Mouse (Mus musculus): ENCODE measurements around the gene Srgap1. TPM values are rescaled to one million over a fixed set of nuclear protein-coding genes. Genes with fewer than 3 reads are reported as not detected.

Gene Srgap1
- total and polyA plus RNA-seq, 3 experiments: 0.22 TPM; not detected in 2

DNA sequence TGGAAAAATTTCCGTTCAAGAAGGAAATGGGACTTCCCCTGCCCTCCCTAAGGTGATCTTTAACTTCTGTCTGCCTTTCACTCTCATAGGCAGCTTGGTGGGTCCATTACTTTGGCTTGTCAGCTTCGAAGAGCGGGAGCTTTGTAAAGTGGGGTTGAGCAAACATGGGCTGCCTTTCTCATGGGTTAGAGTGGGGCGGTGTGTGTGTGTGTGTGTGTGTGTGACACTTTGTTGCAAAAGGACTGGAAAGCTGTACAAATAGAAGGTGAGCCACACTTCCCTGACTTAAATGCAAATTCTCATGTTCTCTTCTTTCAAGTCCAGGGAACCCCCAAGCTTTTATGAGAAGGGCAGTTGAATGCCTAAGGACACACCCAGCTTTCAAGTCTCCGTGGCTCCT, 292.9 kb downstream of the Srgap1 start:
- DNase-seq (ENCODE audit: low spot score): no peak
- Histone ChIP-seq H3K27me3 (ENCODE audit: insufficient read depth, low read length) (no peaks in the 10 kb centered on the region), H3K4me3 (ENCODE audit: low read depth, low read length) (no peak overlapping the region), H3K36me3 (replicated peaks) (peaks cover 36% of the 10 kb centered on the region), H3K9me3 (replicated peaks) (no peaks in the 10 kb centered on the region), H3K4me1 (ENCODE audit: insufficient read depth, low read depth, low read length) (no peaks in the 10 kb centered on the region)
- no peak for ATAC-seq (ENCODE audit: extremely low read depth, insufficient number of reproducible peaks, low FRiP score, poor library complexity, severe bottlenecking)
- no peak for TF ChIP-seq TAL1 (conservative IDR thresholded peaks at IDR 0.05; ENCODE audit: low read depth, low read length)
- no peak for TF ChIP-seq CTCF (IDR thresholded peaks at IDR 0.05; ENCODE audit: low read depth, low read length)
- no peak for TF ChIP-seq GATA2 (IDR thresholded peaks at IDR 0.05; ENCODE audit: borderline replicate concordance, low read depth, low read length)
- TF ChIP-seq GATA1 (IDR thresholded peaks at IDR 0.05; ENCODE audit: borderline replicate concordance, low read length): no peak
- no peak for TF ChIP-seq POLR2AphosphoS5 (IDR thresholded peaks at IDR 0.05; ENCODE audit: insufficient replicate concordance, low read depth, low read length)

DNA sequence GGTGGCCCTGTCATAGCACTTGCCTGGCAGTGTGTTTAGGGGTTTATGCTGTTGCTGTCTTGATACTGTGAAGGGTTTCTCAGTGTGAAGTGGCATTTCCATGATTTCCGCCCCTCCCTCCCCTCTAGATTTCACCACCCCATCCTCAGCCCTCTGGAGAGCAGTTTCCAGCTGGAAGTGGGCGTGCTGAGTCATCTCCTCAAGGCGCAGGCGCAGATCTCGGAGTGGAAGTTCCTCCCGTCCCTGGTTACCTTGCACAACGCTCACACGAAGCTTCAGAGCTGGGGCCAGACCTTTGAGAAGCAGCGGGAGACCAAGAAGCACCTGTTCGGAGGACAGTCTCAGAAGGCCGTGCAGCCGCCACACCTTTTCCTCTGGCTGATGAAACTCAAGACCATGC, 296.9 kb downstream of the Srgap1 start:
- ATAC-seq (ENCODE audit: extremely low read depth, insufficient number of reproducible peaks, low FRiP score, poor library complexity, severe bottlenecking): no peak
- Histone ChIP-seq H3K36me3 (replicated peaks) (peaks cover 76% of the 10 kb centered on the region), H3K4me1 (ENCODE audit: insufficient read depth, low read depth, low read length) (no peaks in the 10 kb centered on the region), H3K27me3 (ENCODE audit: insufficient read depth, low read length) (no peaks in the 10 kb centered on the region), H3K4me3 (ENCODE audit: low read depth, low read length) (no peak overlapping the region), H3K9me3 (replicated peaks) (no peaks in the 10 kb centered on the region)
- no peak for DNase-seq (ENCODE audit: low spot score)
- TF ChIP-seq TAL1 (conservative IDR thresholded peaks at IDR 0.05; ENCODE audit: low read depth, low read length) (no peak), CTCF (IDR thresholded peaks at IDR 0.05; ENCODE audit: low read depth, low read length) (no peak), POLR2AphosphoS5 (IDR thresholded peaks at IDR 0.05; ENCODE audit: insufficient replicate concordance, low read depth, low read length) (no peak), GATA2 (IDR thresholded peaks at IDR 0.05; ENCODE audit: borderline replicate concordance, low read depth, low read length) (no peak), GATA1 (IDR thresholded peaks at IDR 0.05; ENCODE audit: borderline replicate concordance, low read length) (no peak)

DNA sequence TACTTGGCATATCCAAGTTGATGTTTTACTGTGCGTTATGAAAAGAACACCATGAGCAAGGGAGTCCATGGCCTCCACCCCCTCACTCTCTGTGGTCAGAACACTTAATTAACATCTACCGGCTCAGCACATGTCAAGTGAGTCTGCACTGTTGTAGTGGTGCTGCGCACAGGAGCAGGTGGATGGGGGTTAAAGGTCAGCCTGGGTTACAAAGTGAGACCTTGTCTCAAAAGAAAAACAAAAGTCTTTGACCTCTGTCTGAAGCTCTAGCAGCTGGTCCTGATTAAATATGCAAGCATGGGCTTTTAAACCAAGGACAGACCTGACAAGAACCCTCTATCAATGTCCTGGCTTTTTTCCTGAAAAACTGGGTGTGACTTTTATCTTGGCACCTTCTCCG, 304.8 kb downstream of the Srgap1 start:
- H3K27me3 ChIP-seq (ENCODE audit: insufficient read depth, low read length): no peaks in the 10 kb centered on the region
- peaks cover 50% of the 10 kb centered on the region for H3K36me3 ChIP-seq (replicated peaks)
- no peak overlapping the region for H3K4me3 ChIP-seq (ENCODE audit: low read depth, low read length)
- TF ChIP-seq GATA1 (IDR thresholded peaks at IDR 0.05; ENCODE audit: borderline replicate concordance, low read length) (no peak), POLR2AphosphoS5 (IDR thresholded peaks at IDR 0.05; ENCODE audit: insufficient replicate concordance, low read depth, low read length) (no peak), GATA2 (IDR thresholded peaks at IDR 0.05; ENCODE audit: borderline replicate concordance, low read depth, low read length) (no peak), CTCF (IDR thresholded peaks at IDR 0.05; ENCODE audit: low read depth, low read length) (no peak), TAL1 (conservative IDR thresholded peaks at IDR 0.05; ENCODE audit: low read depth, low read length) (no peak)
- DNase-seq (ENCODE audit: low spot score) (no peak), ATAC-seq (ENCODE audit: extremely low read depth, insufficient number of reproducible peaks, low FRiP score, poor library complexity, severe bottlenecking) (no peak)
- peaks cover 32% of the 10 kb centered on the region for H3K4me1 ChIP-seq (ENCODE audit: insufficient read depth, low read depth, low read length)
- H3K9me3 ChIP-seq (replicated peaks): peaks cover 2% of the 10 kb centered on the region; the same call in 1 of the 2 replicates

DNA sequence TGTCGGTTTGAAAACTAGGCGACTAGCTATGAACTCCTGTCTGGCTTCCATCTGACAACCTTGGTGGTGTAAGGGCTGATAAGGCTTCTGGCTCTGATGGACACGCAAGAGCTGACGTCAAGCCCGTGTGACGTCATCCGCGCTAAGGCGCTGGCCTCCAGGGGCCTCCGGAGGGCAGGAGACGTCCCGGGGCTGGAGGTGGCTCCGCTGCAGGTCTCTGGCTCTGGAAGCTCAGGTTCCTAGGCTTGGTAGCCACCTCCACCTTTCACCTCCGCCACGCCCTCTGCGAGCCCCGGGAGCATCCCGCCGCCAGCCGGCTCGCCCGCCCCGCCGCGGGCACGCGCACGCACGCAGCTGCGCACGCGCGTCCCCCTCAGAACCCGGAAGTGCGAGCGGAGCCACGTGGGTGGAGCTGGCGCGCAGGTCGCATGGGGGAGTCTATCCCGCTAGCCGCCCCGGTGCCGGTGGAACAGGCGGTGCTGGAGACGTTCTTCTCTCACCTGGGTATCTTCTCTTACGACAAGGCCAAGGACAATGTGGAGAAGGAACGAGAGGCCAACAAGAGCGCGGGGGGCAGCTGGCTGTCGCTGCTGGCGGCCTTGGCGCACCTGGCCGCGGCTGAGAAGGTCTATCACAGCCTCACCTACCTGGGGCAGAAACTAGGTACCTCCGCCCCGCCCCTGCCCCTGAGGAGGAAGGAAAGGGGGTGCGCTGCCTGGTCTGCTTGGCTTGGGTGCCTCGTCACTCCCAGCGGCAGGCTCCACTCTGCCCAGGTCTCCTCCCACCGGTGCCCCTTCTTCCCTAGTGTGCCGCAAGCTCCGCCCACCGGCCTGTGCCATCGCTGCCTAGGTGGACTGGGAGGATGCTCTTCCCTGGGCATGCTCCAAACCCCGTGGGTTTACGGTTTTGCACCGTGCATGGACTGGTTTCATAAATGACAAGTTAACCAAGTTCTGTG, 307.3 kb downstream of the Srgap1 start, which contains the start of gene BC048403:
Gene BC048403, plus strand, starts transcription at position 390 of the 958 bp plus-strand sequence.
- H3K4me3 ChIP-seq (ENCODE audit: low read depth, low read length): peak within 1 kb of the TSS; percentile 98
- peaks cover 1% of the 10 kb centered on the region; the same call in 1 of the 2 replicates for H3K9me3 ChIP-seq (replicated peaks)
- H3K27me3 ChIP-seq (ENCODE audit: insufficient read depth, low read length): no peaks in the 10 kb centered on the region
- DNase-seq (ENCODE audit: low spot score): peak; percentile 94
- peaks cover 25% of the 10 kb centered on the region for H3K36me3 ChIP-seq (replicated peaks)
- TF ChIP-seq GATA2 (IDR thresholded peaks at IDR 0.05; ENCODE audit: borderline replicate concordance, low read depth, low read length) (no peak), TAL1 (conservative IDR thresholded peaks at IDR 0.05; ENCODE audit: low read depth, low read length) (no peak), POLR2AphosphoS5 (IDR thresholded peaks at IDR 0.05; ENCODE audit: insufficient replicate concordance, low read depth, low read length) (no peak), CTCF (IDR thresholded peaks at IDR 0.05; ENCODE audit: low read depth, low read length) (no peak), GATA1 (IDR thresholded peaks at IDR 0.05; ENCODE audit: borderline replicate concordance, low read length) (no peak)
- H3K4me1 ChIP-seq (ENCODE audit: insufficient read depth, low read depth, low read length): peaks cover 34% of the 10 kb centered on the region
- ATAC-seq (ENCODE audit: extremely low read depth, insufficient number of reproducible peaks, low FRiP score, poor library complexity, severe bottlenecking): peak; percentile 91

DNA sequence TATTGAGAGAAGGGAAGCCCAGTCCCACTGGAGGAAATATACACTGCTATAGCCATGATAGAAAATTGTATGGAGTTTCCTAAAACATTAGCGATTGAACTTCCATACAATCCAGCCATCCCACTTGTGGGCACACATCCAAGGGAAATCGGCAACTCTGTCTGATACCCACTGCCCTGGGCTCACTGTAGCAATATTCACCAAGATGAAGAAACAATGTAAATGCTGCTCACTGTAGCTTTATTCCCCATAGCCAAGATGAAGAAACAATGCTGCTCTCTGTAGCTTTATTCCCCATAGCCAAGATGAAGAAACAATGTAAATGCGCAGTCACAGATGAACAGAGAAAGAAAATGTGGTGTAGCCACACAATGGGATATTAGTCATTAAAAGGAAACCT, 309.9 kb downstream of the Srgap1 start:
- Histone ChIP-seq H3K9me3 (replicated peaks) (no peaks in the 10 kb centered on the region), H3K4me3 (ENCODE audit: low read depth, low read length) (no peak overlapping the region), H3K36me3 (replicated peaks) (peaks cover 4% of the 10 kb centered on the region), H3K27me3 (ENCODE audit: insufficient read depth, low read length) (no peaks in the 10 kb centered on the region), H3K4me1 (ENCODE audit: insufficient read depth, low read depth, low read length) (peaks cover 30% of the 10 kb centered on the region)
- DNase-seq (ENCODE audit: low spot score): no peak
- ATAC-seq (ENCODE audit: extremely low read depth, insufficient number of reproducible peaks, low FRiP score, poor library complexity, severe bottlenecking): no peak
- TF ChIP-seq GATA1 (IDR thresholded peaks at IDR 0.05; ENCODE audit: borderline replicate concordance, low read length) (no peak), TAL1 (conservative IDR thresholded peaks at IDR 0.05; ENCODE audit: low read depth, low read length) (no peak), CTCF (IDR thresholded peaks at IDR 0.05; ENCODE audit: low read depth, low read length) (no peak), GATA2 (IDR thresholded peaks at IDR 0.05; ENCODE audit: borderline replicate concordance, low read depth, low read length) (no peak)

DNA sequence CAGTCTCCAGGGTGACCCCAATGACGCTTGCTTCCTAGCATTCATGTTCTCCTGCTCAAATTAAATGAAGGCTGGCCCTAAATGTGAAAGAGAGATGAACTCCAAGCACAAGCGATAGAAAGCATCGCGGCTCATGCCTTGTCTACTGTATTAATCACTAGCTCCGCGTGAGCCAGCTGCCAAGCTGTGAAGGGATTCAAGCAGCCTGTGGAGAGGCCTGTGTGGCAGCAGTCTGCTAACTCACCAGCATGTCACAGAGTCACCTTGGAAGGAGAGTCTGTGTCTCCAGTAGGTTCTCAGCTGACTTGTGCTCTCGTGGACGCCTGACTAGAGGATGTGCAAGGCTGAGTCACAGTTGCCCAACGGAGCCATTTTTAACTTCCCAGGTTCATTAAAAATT, 314.6 kb downstream of the Srgap1 start:
- Histone ChIP-seq H3K4me3 (ENCODE audit: low read depth, low read length) (no peak overlapping the region), H3K4me1 (ENCODE audit: insufficient read depth, low read depth, low read length) (0 out of 2 replicates have a peak, but pooled peaks cover 2% of the 10 kb centered on the region), H3K9me3 (replicated peaks) (no peaks in the 10 kb centered on the region), H3K36me3 (replicated peaks) (no peaks in the 10 kb centered on the region), H3K27me3 (ENCODE audit: insufficient read depth, low read length) (no peaks in the 10 kb centered on the region)
- ATAC-seq (ENCODE audit: extremely low read depth, insufficient number of reproducible peaks, low FRiP score, poor library complexity, severe bottlenecking) (no peak), DNase-seq (ENCODE audit: low spot score) (no peak)
- TF ChIP-seq TAL1 (conservative IDR thresholded peaks at IDR 0.05; ENCODE audit: low read depth, low read length): no peak
- no peak for TF ChIP-seq POLR2AphosphoS5 (IDR thresholded peaks at IDR 0.05; ENCODE audit: insufficient replicate concordance, low read depth, low read length)
- no peak for TF ChIP-seq GATA1 (IDR thresholded peaks at IDR 0.05; ENCODE audit: borderline replicate concordance, low read length)
- TF ChIP-seq GATA2 (IDR thresholded peaks at IDR 0.05; ENCODE audit: borderline replicate concordance, low read depth, low read length): no peak
- TF ChIP-seq CTCF (IDR thresholded peaks at IDR 0.05; ENCODE audit: low read depth, low read length): no peak

All from G1E (cell line).